Mouse (Mus musculus): Measurements from ENCODE around the gene Hdhd5. TPM values are rescaled to one million over a fixed set of nuclear protein-coding genes. Genes with fewer than 3 reads are reported as not detected.

Gene Hdhd5
- polyA plus RNA-seq, 1 experiment from 2014 or later = 19.9 TPM

DNA sequence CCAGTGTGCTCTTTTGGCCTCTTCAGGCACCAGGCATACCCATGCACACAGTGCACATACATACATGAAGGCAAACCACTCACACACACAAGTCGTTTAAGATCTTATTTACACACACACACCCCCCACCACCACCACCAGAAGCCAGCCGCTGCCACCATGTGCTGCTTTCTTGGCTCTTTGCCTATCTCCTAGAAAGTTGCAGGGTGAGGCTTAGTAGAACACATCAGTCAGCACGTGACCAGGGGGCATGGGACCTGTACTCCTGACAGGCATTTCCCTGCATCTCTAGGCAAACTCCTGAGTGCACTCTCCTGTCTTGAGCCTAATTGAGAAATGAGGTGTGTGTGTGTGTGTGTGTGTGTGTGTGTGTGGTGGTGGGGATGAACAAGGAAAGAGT lies 46.1 kb downstream of the Hdhd5 start:
- H3K27me3 ChIP-seq (replicated peaks; ENCODE audit: control insufficient read depth, insufficient read depth, low read length) = peaks cover 2% of the 10 kb centered on the region; the same call in 1 of the 2 replicates
- WGBS = 65% methylated on average over 3 of the region's 3 CpGs
- no peak overlapping the region for H3K4me2 ChIP-seq
- no peak overlapping the region for H3K9ac ChIP-seq (ENCODE audit: low read depth, low read length)
- 0 out of 2 replicates have a peak, but pooled peaks cover 3% of the 10 kb centered on the region for H3K4me1 ChIP-seq (replicated peaks; ENCODE audit: control insufficient read depth, insufficient read depth, low read length)
- no peaks in the 10 kb centered on the region for H3K9me3 ChIP-seq (ENCODE audit: control insufficient read depth, low read length)
- H3K4me3 ChIP-seq (ENCODE audit: low read depth, low read length) = no peak overlapping the region
- ATAC-seq (replicated peaks; ENCODE audit: low FRiP score) (no peak), DNase-seq (ENCODE audit: low spot score) (no peak)
- H3K36me3 ChIP-seq (ENCODE audit: control insufficient read depth, insufficient read depth, low read length) = peaks cover 9% of the 10 kb centered on the region
- no peak overlapping the region for H3K27ac ChIP-seq (ENCODE audit: low read depth, low read length)

- no peaks in the 10 kb centered on the region for H3K9me3 ChIP-seq (ENCODE audit: control insufficient read depth, low read length)
- H3K27me3 ChIP-seq (replicated peaks; ENCODE audit: control insufficient read depth, insufficient read depth, low read length) = no peaks in the 10 kb centered on the region
- 0 out of 2 replicates have a peak, but pooled peaks have one; percentile 37 for ATAC-seq (replicated peaks; ENCODE audit: low FRiP score)
- H3K4me2 ChIP-seq = no peak overlapping the region
- WGBS = 39% methylated on average over 8 of the region's 8 CpGs
- DNase-seq (ENCODE audit: low spot score) = no peak
- H3K9ac ChIP-seq (ENCODE audit: low read depth, low read length) = no peak overlapping the region
- H3K4me1 ChIP-seq (replicated peaks; ENCODE audit: control insufficient read depth, insufficient read depth, low read length) = 0 out of 2 replicates have a peak, but pooled peaks cover 3% of the 10 kb centered on the region
- peaks cover 11% of the 10 kb centered on the region for H3K36me3 ChIP-seq (ENCODE audit: control insufficient read depth, insufficient read depth, low read length)
- no peak overlapping the region for H3K4me3 ChIP-seq (ENCODE audit: low read depth, low read length)
- no peak overlapping the region for H3K27ac ChIP-seq (ENCODE audit: low read depth, low read length)
Observed at GRCm38 (mm10) chr6:120483211-120483626, 47.9 kb downstream of the Hdhd5 start.

GRCm38 (mm10) chr6:120482756-120483155 lies 48.4 kb downstream of the Hdhd5 start:
- ATAC-seq (replicated peaks; ENCODE audit: low FRiP score) (no peak), DNase-seq (ENCODE audit: low spot score) (no peak)
- WGBS = 44% methylated on average over 6 of the region's 6 CpGs
- H3K9ac ChIP-seq (ENCODE audit: low read depth, low read length) = no peak overlapping the region
- H3K4me2 ChIP-seq = no peak overlapping the region
- H3K27ac ChIP-seq (ENCODE audit: low read depth, low read length) = no peak overlapping the region
- no peak overlapping the region for H3K4me3 ChIP-seq (ENCODE audit: low read depth, low read length)
- H3K27me3 ChIP-seq (replicated peaks; ENCODE audit: control insufficient read depth, insufficient read depth, low read length) = no peaks in the 10 kb centered on the region
- H3K4me1 ChIP-seq (replicated peaks; ENCODE audit: control insufficient read depth, insufficient read depth, low read length) = 0 out of 2 replicates have a peak, but pooled peaks cover 3% of the 10 kb centered on the region
- peaks cover 13% of the 10 kb centered on the region for H3K36me3 ChIP-seq (ENCODE audit: control insufficient read depth, insufficient read depth, low read length)
- no peaks in the 10 kb centered on the region for H3K9me3 ChIP-seq (ENCODE audit: control insufficient read depth, low read length)

- H3K27me3 ChIP-seq (replicated peaks; ENCODE audit: control insufficient read depth, insufficient read depth, low read length) = no peaks in the 10 kb centered on the region
- H3K27ac ChIP-seq (ENCODE audit: low read depth, low read length) = no peak overlapping the region
- WGBS = 93% methylated on average over 14 of the region's 14 CpGs
- DNase-seq (ENCODE audit: low spot score) (no peak), ATAC-seq (replicated peaks; ENCODE audit: low FRiP score) (no peak)
- H3K4me3 ChIP-seq (ENCODE audit: low read depth, low read length) = no peak overlapping the region
- no peak overlapping the region for H3K4me2 ChIP-seq
- no peaks in the 10 kb centered on the region for H3K9me3 ChIP-seq (ENCODE audit: control insufficient read depth, low read length)
- H3K4me1 ChIP-seq (replicated peaks; ENCODE audit: control insufficient read depth, insufficient read depth, low read length) = 0 out of 2 replicates have a peak, but pooled peaks cover 3% of the 10 kb centered on the region
- H3K36me3 ChIP-seq (ENCODE audit: control insufficient read depth, insufficient read depth, low read length) = peaks cover 13% of the 10 kb centered on the region
- H3K9ac ChIP-seq (ENCODE audit: low read depth, low read length) = no peak overlapping the region
Observed at GRCm38 (mm10) chr6:120482021-120482420, 49.1 kb downstream of the Hdhd5 start.

GRCm38 (mm10) chr6:120481538-120481937 lies 49.6 kb downstream of the Hdhd5 start:
- peaks cover 13% of the 10 kb centered on the region for H3K36me3 ChIP-seq (ENCODE audit: control insufficient read depth, insufficient read depth, low read length)
- no peaks in the 10 kb centered on the region for H3K9me3 ChIP-seq (ENCODE audit: control insufficient read depth, low read length)
- H3K27ac ChIP-seq (ENCODE audit: low read depth, low read length) = no peak overlapping the region
- 87% methylated on average over 6 of the region's 6 CpGs for WGBS
- no peaks in the 10 kb centered on the region for H3K27me3 ChIP-seq (replicated peaks; ENCODE audit: control insufficient read depth, insufficient read depth, low read length)
- no peak overlapping the region for H3K9ac ChIP-seq (ENCODE audit: low read depth, low read length)
- no peak for DNase-seq (ENCODE audit: low spot score)
- H3K4me3 ChIP-seq (ENCODE audit: low read depth, low read length) = no peak overlapping the region
- H3K4me1 ChIP-seq (replicated peaks; ENCODE audit: control insufficient read depth, insufficient read depth, low read length) = 0 out of 2 replicates have a peak, but pooled peaks cover 3% of the 10 kb centered on the region
- no peak for ATAC-seq (replicated peaks; ENCODE audit: low FRiP score)
- no peak overlapping the region for H3K4me2 ChIP-seq

DNA sequence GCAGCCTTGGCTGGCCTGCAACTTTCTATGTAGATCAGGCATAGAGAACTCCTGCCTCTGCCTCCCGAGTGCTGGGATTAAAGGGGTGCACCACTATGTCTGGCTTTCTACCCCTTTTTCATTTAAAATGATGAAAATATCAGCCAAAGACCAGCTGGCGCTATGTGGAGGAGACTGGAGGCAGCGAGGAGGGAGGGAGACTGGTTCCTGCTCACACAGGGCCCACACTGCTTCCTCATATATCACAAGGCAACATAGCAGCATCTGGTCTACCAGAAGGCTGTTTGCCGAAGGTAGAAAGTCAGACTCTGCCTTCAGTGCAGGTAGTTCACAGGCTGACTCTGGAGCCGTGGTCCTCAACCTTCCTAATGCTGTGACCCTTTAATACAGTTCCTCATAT lies 50.8 kb downstream of the Hdhd5 start:
- no peak overlapping the region for H3K27ac ChIP-seq (ENCODE audit: low read depth, low read length)
- no peak overlapping the region for H3K4me3 ChIP-seq (ENCODE audit: low read depth, low read length)
- H3K9ac ChIP-seq (ENCODE audit: low read depth, low read length) = no peak overlapping the region
- no peaks in the 10 kb centered on the region for H3K9me3 ChIP-seq (ENCODE audit: control insufficient read depth, low read length)
- H3K4me1 ChIP-seq (replicated peaks; ENCODE audit: control insufficient read depth, insufficient read depth, low read length) = peaks cover 3% of the 10 kb centered on the region; the same call in 1 of the 2 replicates
- H3K4me2 ChIP-seq = no peak overlapping the region
- ATAC-seq (replicated peaks; ENCODE audit: low FRiP score) (no peak), DNase-seq (ENCODE audit: low spot score) (no peak)
- WGBS = 86% methylated on average over 5 of the region's 5 CpGs
- no peaks in the 10 kb centered on the region for H3K27me3 ChIP-seq (replicated peaks; ENCODE audit: control insufficient read depth, insufficient read depth, low read length)
- H3K36me3 ChIP-seq (ENCODE audit: control insufficient read depth, insufficient read depth, low read length) = peaks cover 13% of the 10 kb centered on the region

GRCm38 (mm10) chr6:120479302-120479701 lies 51.8 kb downstream of the Hdhd5 start:
- H3K27ac ChIP-seq (ENCODE audit: low read depth, low read length) = no peak overlapping the region
- no peak overlapping the region for H3K4me3 ChIP-seq (ENCODE audit: low read depth, low read length)
- no peak overlapping the region for H3K9ac ChIP-seq (ENCODE audit: low read depth, low read length)
- H3K4me1 ChIP-seq (replicated peaks; ENCODE audit: control insufficient read depth, insufficient read depth, low read length) = peaks cover 3% of the 10 kb centered on the region; the same call in 1 of the 2 replicates
- H3K36me3 ChIP-seq (ENCODE audit: control insufficient read depth, insufficient read depth, low read length) = peaks cover 13% of the 10 kb centered on the region
- H3K9me3 ChIP-seq (ENCODE audit: control insufficient read depth, low read length) = no peaks in the 10 kb centered on the region
- DNase-seq (ENCODE audit: low spot score) (no peak), ATAC-seq (replicated peaks; ENCODE audit: low FRiP score) (peak; percentile 25; the same call in 1 of the 2 replicates)
- no peak overlapping the region for H3K4me2 ChIP-seq
- 51% methylated on average over 2 of the region's 2 CpGs for WGBS
- no peaks in the 10 kb centered on the region for H3K27me3 ChIP-seq (replicated peaks; ENCODE audit: control insufficient read depth, insufficient read depth, low read length)

- H3K4me1 ChIP-seq (replicated peaks; ENCODE audit: control insufficient read depth, insufficient read depth, low read length) = peaks cover 13% of the 10 kb centered on the region
- H3K27me3 ChIP-seq (replicated peaks; ENCODE audit: control insufficient read depth, insufficient read depth, low read length) = no peaks in the 10 kb centered on the region
- no peak overlapping the region for H3K9ac ChIP-seq (ENCODE audit: low read depth, low read length)
- DNase-seq (ENCODE audit: low spot score) (no peak), ATAC-seq (replicated peaks; ENCODE audit: low FRiP score) (no peak)
- no peaks in the 10 kb centered on the region for H3K9me3 ChIP-seq (ENCODE audit: control insufficient read depth, low read length)
- no peak overlapping the region for H3K4me2 ChIP-seq
- peaks cover 4% of the 10 kb centered on the region; the same call in 1 of the 2 replicates for H3K36me3 ChIP-seq (ENCODE audit: control insufficient read depth, insufficient read depth, low read length)
- WGBS = 82% methylated on average over 8 of the region's 8 CpGs
- no peak overlapping the region for H3K4me3 ChIP-seq (ENCODE audit: low read depth, low read length)
- H3K27ac ChIP-seq (ENCODE audit: low read depth, low read length) = no peak overlapping the region
Observed at GRCm38 (mm10) chr6:120475288-120475687, 55.8 kb downstream of the Hdhd5 start.

GRCm38 (mm10) chr6:120473427-120473826 lies 57.7 kb downstream of the Hdhd5 start:
- H3K27ac ChIP-seq (ENCODE audit: low read depth, low read length) = no peak overlapping the region
- H3K9ac ChIP-seq (ENCODE audit: low read depth, low read length) = no peak overlapping the region
- H3K27me3 ChIP-seq (replicated peaks; ENCODE audit: control insufficient read depth, insufficient read depth, low read length) = no peaks in the 10 kb centered on the region
- H3K4me3 ChIP-seq (ENCODE audit: low read depth, low read length) = no peak overlapping the region
- no peaks in the 10 kb centered on the region for H3K9me3 ChIP-seq (ENCODE audit: control insufficient read depth, low read length)
- no peak overlapping the region for H3K4me2 ChIP-seq
- H3K36me3 ChIP-seq (ENCODE audit: control insufficient read depth, insufficient read depth, low read length) = peaks cover 4% of the 10 kb centered on the region; the same call in 1 of the 2 replicates
- ATAC-seq (replicated peaks; ENCODE audit: low FRiP score) (peak; percentile 35; the same call in 1 of the 2 replicates), DNase-seq (ENCODE audit: low spot score) (no peak)
- 49% methylated on average over 5 of the region's 5 CpGs for WGBS
- H3K4me1 ChIP-seq (replicated peaks; ENCODE audit: control insufficient read depth, insufficient read depth, low read length) = peaks cover 19% of the 10 kb centered on the region

Measured in liver, embryonic 11.5 days (tissue).